ENCODE assay signal across 23 mouse cellular contexts in the genomic region with DNA sequence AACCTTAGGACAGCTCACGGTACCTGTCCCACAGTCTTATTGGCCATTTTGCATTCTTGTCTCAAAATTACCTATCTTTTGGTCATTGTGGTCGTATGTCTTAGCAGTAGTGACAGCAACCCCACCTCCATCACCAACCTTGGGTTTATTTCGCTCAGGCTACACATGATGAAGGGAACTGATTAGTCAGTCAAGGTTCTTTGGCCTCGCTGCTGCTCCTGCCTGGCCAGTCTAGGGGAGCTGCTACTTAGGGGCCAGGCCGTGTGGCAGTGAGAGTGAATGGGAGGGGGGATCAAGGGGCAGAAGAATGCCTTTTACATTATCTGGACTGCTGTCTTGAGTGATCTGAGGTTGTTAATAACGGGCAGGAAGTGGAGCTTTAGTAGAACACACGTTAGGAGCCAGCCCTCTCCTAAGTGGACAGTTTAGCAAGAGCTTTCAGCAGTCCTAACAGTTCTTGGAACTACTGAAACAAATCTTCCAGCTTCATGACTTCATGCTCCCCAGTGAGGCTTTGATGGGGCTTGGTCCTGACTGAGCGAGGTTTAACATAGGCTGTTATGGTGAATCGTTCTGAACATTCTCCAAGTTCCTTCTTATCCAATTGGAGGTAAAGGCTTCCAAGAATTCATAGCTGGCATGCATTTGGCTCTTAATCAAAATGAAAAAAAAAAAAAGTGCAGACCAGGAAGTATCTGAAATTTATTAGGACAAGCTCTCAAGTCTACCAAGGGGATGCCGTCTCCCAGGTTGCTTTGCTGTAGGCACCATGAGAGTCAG.
DNase-seq lines count a peak whose midpoint lies in the region; ATAC-seq and TF ChIP-seq lines count a peak whose summit lies in the region.
"Had no signal": no experiment of that assay in that cellular context is flagged by ENCODE, and none has a peak within 500 bp of the region (broad histone marks: within the 10 kb centered on the region; RNA-seq: fewer than 3 reads in every experiment).

No protein-coding gene starts in this region.

- peaks cover 9 to 13% of the 10 kb centered on the region in 2 experiments for H3K4me1 ChIP-seq in heart, embryonic 14.5 days (ENCODE audit: control insufficient read depth in 2 of 2, insufficient read depth in 2 of 2, low read length in 2 of 2)
- peaks cover 13% of the 10 kb centered on the region; the same call in 1 of the 2 replicates for H3K4me1 ChIP-seq in lung, embryonic 16.5 days (replicated peaks; ENCODE audit: control insufficient read depth, insufficient read depth, low read length)
- peaks cover 3% of the 10 kb centered on the region; the same call in 1 of the 2 replicates for H3K4me1 ChIP-seq in lung, adult 2 months (ENCODE audit: control insufficient read depth, insufficient read depth, low read length)
- no peaks in the 10 kb centered on the region for H3K4me1 ChIP-seq in forebrain, embryonic 10.5 days
- H3K4me1 ChIP-seq: embryonic facial prominence, embryonic 12.5 days; forebrain, embryonic 12.5 days; hindbrain, embryonic 13.5 days had no signal

- no peak for DNase-seq in heart, adult 11 months
- no peak for DNase-seq in lung, adult 2 months
- DNase-seq in NIH3T3 (ENCODE audit: low read depth), result peak; percentile 68
- DNase-seq in adrenal gland, postnatal 36 days, result peak; percentile 31 to 49
- no peak for DNase-seq in forebrain, embryonic 10.5 days (ENCODE audit: extremely low spot score, low spot score)
- no peak for DNase-seq in left cerebral cortex, postnatal 10 days (ENCODE audit: extremely low spot score in 1 of 2, low spot score in 2 of 2)
- DNase-seq: B cell, adult 2 months; cerebellum, adult 11 months; cerebellum, adult 8-10 months; cerebellum, postnatal 25 days; gastrocnemius, postnatal 10 days; heart, adult 2 months; heart, postnatal 4 days had no signal

- no peak for ATAC-seq in heart, embryonic 14.5 days (ENCODE audit: insufficient number of reproducible peaks, insufficient read depth, low FRiP score, low read depth)
- ATAC-seq in lung, embryonic 16.5 days (ENCODE audit: low read depth), result no peak
- ATAC-seq: CD4-positive, CD25-positive, alpha-beta regulatory T cell, adult 4 months; forebrain, embryonic 16.5 days; intestine, embryonic 15.5 days had no signal

- no peak overlapping the region for H3K4me3 ChIP-seq in heart, embryonic 14.5 days (ENCODE audit: control insufficient read depth in 1 of 2, insufficient read depth in 1 of 2, low read depth in 1 of 2, low read length in 2 of 2)
- no peak overlapping the region for H3K4me3 ChIP-seq in lung, embryonic 16.5 days (ENCODE audit: low read length)
- H3K4me3 ChIP-seq in lung, adult 2 months (replicated peaks; ENCODE audit: extremely low read depth, low read depth, low read length), result no peak overlapping the region
- H3K4me3 ChIP-seq in forebrain, embryonic 10.5 days, result no peak overlapping the region
- H3K4me3 ChIP-seq: embryonic facial prominence, embryonic 12.5 days; forebrain, embryonic 12.5 days; heart, adult 2 months; hindbrain, embryonic 13.5 days; intestine, embryonic 15.5 days had no signal

- H3K27me3 ChIP-seq in heart, embryonic 14.5 days (ENCODE audit: control insufficient read depth, insufficient read depth, low read length), result no peaks in the 10 kb centered on the region
- H3K27me3 ChIP-seq in lung, embryonic 16.5 days (ENCODE audit: control insufficient read depth, insufficient read depth, low read depth, low read length), result no peaks in the 10 kb centered on the region
- no peaks in the 10 kb centered on the region for H3K27me3 ChIP-seq in forebrain, embryonic 10.5 days (ENCODE audit: poor library complexity, severe bottlenecking)
- H3K27me3 ChIP-seq: embryonic facial prominence, embryonic 12.5 days; forebrain, embryonic 12.5 days; hindbrain, embryonic 13.5 days; intestine, embryonic 15.5 days had no signal

- TF ChIP-seq CTCF in lung, adult 2 months (IDR thresholded peaks at IDR 0.05; ENCODE audit: insufficient read depth, low read length), result no peak

- H3K27ac ChIP-seq in heart, embryonic 14.5 days (replicated peaks in 1 of 2; ENCODE audit: control insufficient read depth in 1 of 2, insufficient read depth in 1 of 2, low read depth in 2 of 2, low read length in 2 of 2), result 0 out of 4 replicates have a peak overlapping the region, but pooled peaks have one; percentile 8 to 12
- H3K27ac ChIP-seq in lung, embryonic 16.5 days (ENCODE audit: low read length), result peak overlapping the region; percentile 89
- no peak overlapping the region for H3K27ac ChIP-seq in forebrain, embryonic 10.5 days
- H3K27ac ChIP-seq: embryonic facial prominence, embryonic 12.5 days; forebrain, embryonic 12.5 days; heart, adult 2 months; hindbrain, embryonic 13.5 days; intestine, embryonic 15.5 days had no signal

- H3K9me3 ChIP-seq in heart, embryonic 14.5 days (ENCODE audit: control insufficient read depth, low read length), result 0 out of 2 replicates have a peak, but pooled peaks cover 2% of the 10 kb centered on the region
- H3K9me3 ChIP-seq in lung, embryonic 16.5 days (ENCODE audit: control insufficient read depth, low read length), result no peaks in the 10 kb centered on the region
- no peaks in the 10 kb centered on the region for H3K9me3 ChIP-seq in forebrain, embryonic 10.5 days
- H3K9me3 ChIP-seq: embryonic facial prominence, embryonic 12.5 days; forebrain, embryonic 12.5 days; G1E; hindbrain, embryonic 13.5 days; intestine, embryonic 15.5 days had no signal

- peaks cover 28% of the 10 kb centered on the region for H3K36me3 ChIP-seq in heart, embryonic 14.5 days (ENCODE audit: control insufficient read depth, insufficient read depth, low read length)
- H3K36me3 ChIP-seq in lung, embryonic 16.5 days (ENCODE audit: control insufficient read depth, insufficient read depth, low read length), result no peaks in the 10 kb centered on the region
- H3K36me3 ChIP-seq in forebrain, embryonic 10.5 days (replicated peaks), result peaks cover 39% of the 10 kb centered on the region
- H3K36me3 ChIP-seq: intestine, embryonic 15.5 days had no signal

- H3K9ac ChIP-seq in heart, embryonic 14.5 days (ENCODE audit: low read length), result no peak overlapping the region
- H3K9ac ChIP-seq in lung, embryonic 16.5 days (ENCODE audit: low read length), result no peak overlapping the region
- H3K9ac ChIP-seq: embryonic facial prominence, embryonic 12.5 days; forebrain, embryonic 12.5 days; hindbrain, embryonic 13.5 days; intestine, embryonic 15.5 days had no signal

- intact Hi-C loops in left cerebral cortex, postnatal 10 days (cut with DNase I), result no loop called here

- TF ChIP-seq POLR2A in lung, adult 2 months (IDR thresholded peaks at IDR 0.05; ENCODE audit: borderline replicate concordance, extremely low read depth, low read depth, low read length), result no peak

- no peak overlapping the region for H3K4me2 ChIP-seq in heart, embryonic 14.5 days (ENCODE audit: low read length)
- H3K4me2 ChIP-seq in lung, embryonic 16.5 days (ENCODE audit: low read depth, low read length), result no peak overlapping the region
- H3K4me2 ChIP-seq: embryonic facial prominence, embryonic 12.5 days; forebrain, embryonic 12.5 days; heart, embryonic 11.5 days; hindbrain, embryonic 13.5 days; intestine, embryonic 15.5 days had no signal

- 65% methylated on average over 10 of the region's 10 CpGs for WGBS in heart, embryonic 14.5 days
- 61% methylated on average over 10 of the region's 10 CpGs for WGBS in lung, embryonic 16.5 days
- 67% methylated on average over 10 of the region's 10 CpGs for WGBS in lung, adult 2 months
- WGBS in forebrain, embryonic 10.5 days, result 92% methylated on average over 10 of the region's 10 CpGs

Comparison
In these comparisons a context has a peak if more than half of its experiments do, and no peak if none do; other contexts are left out.
1. DNase-seq: peak in NIH3T3 (single experiment) and adrenal gland, postnatal 36 days (2 of 2); none in heart, adult 11 months (single experiment), lung, adult 2 months (single experiment), forebrain, embryonic 10.5 days (single experiment) and left cerebral cortex, postnatal 10 days (0 of 2).